Mouse (Mus musculus) limb, embryonic 14.5 days (tissue): ENCODE data around the gene Gga1. TPM values are rescaled to one million over a fixed set of nuclear protein-coding genes. Genes with fewer than 3 reads are reported as not detected.
A peak's percentile ranks its signal among the peaks of the same experiment; 100 is the strongest.

Source experiments
- ATAC-seq: fragments of 200-750 bp; cut with Nextera tagmentation; 2 replicates; pipeline ENCODE4 v1.8.0; 2017; ENCODE audit warnings: low read depth, moderate number of reproducible peaks, moderate TSS enrichment; ENCODE audit not compliant: low FRiP score
- DNase-seq: peaks from one replicate; pipeline ENCODE4 v3.0.0-alpha.2; 2015; ENCODE audit warnings: low spot score
- H3K27ac ChIP-seq: fragments of 300-500 bp; sonication (generic); replicated peaks from 2 replicates; pipeline ENCODE4 v1.5.1; 2014; ENCODE audit warnings: low read depth, mild to moderate bottlenecking, low read length, moderate library complexity, mixed read lengths
- H3K27me3 ChIP-seq: fragments of 300-500 bp; sonication (generic); 2 replicates; pipeline ENCODE4 v1.6.1; 2014; ENCODE audit warnings: low read length, mixed read lengths; ENCODE audit not compliant: control insufficient read depth, insufficient read depth
- H3K36me3 ChIP-seq: fragments of 300-500 bp; sonication (generic); 2 replicates; pipeline ENCODE4 v1.6.1; 2014; ENCODE audit warnings: mild to moderate bottlenecking, low read length, moderate library complexity, mixed read lengths; ENCODE audit not compliant: control insufficient read depth, insufficient read depth
- H3K4me1 ChIP-seq: fragments of 300-500 bp; sonication (generic); 2 replicates; pipeline ENCODE4 v1.6.1; 2014; ENCODE audit warnings: antibody characterized with exemption, low read length, mixed read lengths; ENCODE audit not compliant: control insufficient read depth, insufficient read depth
- H3K4me2 ChIP-seq: fragments of 300-500 bp; sonication (generic); replicated peaks from 2 replicates; pipeline ENCODE4 v1.6.1; 2014; ENCODE audit warnings: low read depth, mild to moderate bottlenecking, low read length, moderate library complexity; ENCODE audit not compliant: severe bottlenecking
- H3K4me3 ChIP-seq: fragments of 300-500 bp; sonication (generic); replicated peaks from 2 replicates; pipeline ENCODE4 v1.5.1; 2014; ENCODE audit warnings: low read length
- H3K9ac ChIP-seq: fragments of 300-500 bp; sonication (generic); 2 replicates; pipeline ENCODE4 v1.6.1; 2014; ENCODE audit warnings: mild to moderate bottlenecking, low read depth, low read length, moderate library complexity; ENCODE audit not compliant: severe bottlenecking
- H3K9me3 ChIP-seq: fragments of 300-500 bp; sonication (generic); 2 replicates; pipeline ENCODE4 v1.6.1; 2016; ENCODE audit warnings: low read length; ENCODE audit not compliant: control insufficient read depth
- POLR2A ChIP-seq: fragments of 200-500 bp; IDR thresholded peaks from 2 replicates; pipeline ENCODE4 v1.8.0; 2012; ENCODE audit warnings: inconsistent platforms, mild to moderate bottlenecking, moderate library complexity, borderline replicate concordance; ENCODE audit not compliant: insufficient read depth, insufficient read length; ENCODE audit errors: extremely low read depth
- WGBS: fragments of 180-500 bp; shearing (Covaris S2); extraction: QIAGEN DNeasy Blood & Tissue Kit; methylation state at CpG from one replicate; pipeline ENCODE4 v1.1.7; 2014; 5-methylcytosine and 5-hydroxymethylcytosine counted together
- polyA plus RNA-seq, 2 experiments: library from polyadenylated mRNA; depleted of rRNA in 1 of 2; stranded (reverse) in 1 of 2; unstranded in 1 of 2; fragments of >200 nt; fragmentation: Nextera tagmentation in 1 of 2; extraction: Ambion mirVana in 1 of 2; gene quantifications; 2 replicates each; pipeline versions ENCODE4 v1.2.1 to v1.2.3; 2012 to 2014

The Gga1 gene
- polyA plus RNA-seq, 2 experiments = 43.6 to 60.6 TPM

GRCm38 (mm10) chr15:78912040-78912439, 35.0 kb downstream of the Gga1 start:
- no peak overlapping the region for H3K27ac ChIP-seq
- peaks cover 21% of the 10 kb centered on the region for H3K4me1 ChIP-seq
- 40% methylated on average over 9 of the region's 9 CpGs for WGBS
- H3K9ac ChIP-seq = no peak overlapping the region
- H3K36me3 ChIP-seq = peaks cover 49% of the 10 kb centered on the region
- no peak overlapping the region for H3K4me3 ChIP-seq
- no peak for TF ChIP-seq POLR2A
- ATAC-seq (no peak), DNase-seq (no peak)
- H3K9me3 ChIP-seq = no peaks in the 10 kb centered on the region
- no peak overlapping the region for H3K4me2 ChIP-seq
- H3K27me3 ChIP-seq = no peaks in the 10 kb centered on the region

DNA sequence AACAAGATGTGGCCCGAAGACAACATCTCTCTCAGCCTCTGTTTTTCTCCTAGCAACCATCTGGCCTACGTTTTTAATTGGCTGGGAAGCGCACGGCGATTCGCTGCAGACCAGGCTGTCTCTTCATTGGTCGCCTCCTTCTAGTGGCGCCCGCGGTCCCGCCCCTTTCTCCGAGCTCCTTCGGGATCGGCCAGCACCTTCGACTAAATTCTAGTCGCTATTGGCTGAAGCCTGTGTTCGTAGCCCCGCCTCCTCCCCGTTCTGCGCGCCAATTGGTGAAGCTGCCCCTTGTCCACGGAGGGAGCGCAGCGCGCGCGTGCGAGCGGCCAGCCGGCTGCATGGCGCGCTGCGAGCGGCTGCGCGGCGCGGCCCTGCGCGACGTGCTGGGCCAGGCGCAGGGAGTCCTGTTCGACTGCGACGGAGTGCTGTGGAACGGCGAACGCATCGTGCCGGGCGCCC, 36.7 kb downstream of the Gga1 start, which contains the start of gene Pdxp:
Gene Pdxp (plus strand): TSS at position 288 of the 459 bp plus-strand sequence.
- Histone ChIP-seq H3K4me1 (peaks cover 21% of the 10 kb centered on the region), H3K9me3 (no peaks in the 10 kb centered on the region), H3K4me2 (peak within 1 kb of the TSS; percentile 94), H3K27ac (peak within 1 kb of the TSS; percentile 86), H3K27me3 (no peaks in the 10 kb centered on the region), H3K4me3 (peak within 1 kb of the TSS; percentile 69), H3K36me3 (peaks cover 44% of the 10 kb centered on the region), H3K9ac (peak within 1 kb of the TSS; percentile 71)
- under 1% methylated on average over 43 of the region's 51 CpGs for WGBS
- TF ChIP-seq POLR2A = peak; percentile 74; the same call in 1 of the 2 replicates
- DNase-seq = peak; percentile 99
- peak; percentile 94 for ATAC-seq

GRCm38 (mm10) chr15:78914091-78914822, 37.3 kb downstream of the Gga1 start:
- peak overlapping the region; percentile 71 for H3K9ac ChIP-seq
- no peak for DNase-seq
- H3K27ac ChIP-seq = peak overlapping the region; percentile 86
- no peak for TF ChIP-seq POLR2A
- H3K4me3 ChIP-seq = peak overlapping the region; percentile 69
- H3K4me2 ChIP-seq = peak overlapping the region; percentile 94
- H3K36me3 ChIP-seq = peaks cover 41% of the 10 kb centered on the region
- H3K27me3 ChIP-seq = no peaks in the 10 kb centered on the region
- ATAC-seq = peak; percentile 45
- H3K4me1 ChIP-seq = peaks cover 21% of the 10 kb centered on the region
- no peaks in the 10 kb centered on the region for H3K9me3 ChIP-seq
- WGBS = 3% methylated on average over 56 of the region's 87 CpGs

DNA sequence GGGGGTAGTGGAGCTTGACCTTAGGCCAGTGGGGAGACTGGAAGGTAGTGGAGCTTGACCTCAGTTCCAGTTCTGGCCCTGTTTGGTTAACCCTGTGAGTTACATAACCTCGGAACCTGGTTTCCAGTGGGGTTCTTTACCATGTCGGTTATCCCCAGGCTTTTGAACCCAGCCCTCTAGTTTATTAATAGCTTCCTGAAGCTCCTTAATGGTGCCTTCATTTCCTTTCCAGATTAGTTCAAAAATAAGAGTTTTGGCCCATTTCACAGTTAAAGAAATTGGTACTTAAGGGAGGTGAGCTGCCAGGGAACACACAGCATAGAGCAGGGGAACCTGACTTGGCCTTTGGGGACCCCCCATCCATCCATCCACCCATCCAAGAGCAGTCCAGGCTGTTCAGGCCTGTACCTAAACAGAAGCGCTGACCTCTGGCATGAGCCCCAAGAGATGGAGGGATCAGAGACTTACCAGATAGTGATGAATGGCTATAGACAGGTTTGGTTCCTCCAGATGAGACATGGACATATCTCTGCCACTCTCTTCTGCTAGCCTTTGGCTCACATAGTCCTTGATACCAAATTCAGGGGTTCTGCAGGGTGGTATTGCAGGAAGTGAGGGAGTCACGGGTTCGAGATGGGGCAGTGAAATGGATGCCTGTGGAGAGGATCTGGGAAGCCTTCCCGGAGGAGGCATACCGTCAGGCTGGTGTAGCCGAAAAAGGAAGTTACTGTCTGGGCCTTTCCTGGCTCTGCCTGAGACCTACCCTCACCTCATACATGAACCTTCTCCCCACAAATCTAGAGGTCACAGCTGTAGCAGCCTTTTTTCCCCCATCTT, 38.1 kb downstream of the Gga1 start:
- DNase-seq = no peak
- H3K9me3 ChIP-seq = no peaks in the 10 kb centered on the region
- H3K4me1 ChIP-seq = peaks cover 21% of the 10 kb centered on the region
- H3K9ac ChIP-seq = peak overlapping the region; percentile 71
- 46% methylated on average over 8 of the region's 8 CpGs for WGBS
- TF ChIP-seq POLR2A = no peak
- peak overlapping the region; percentile 94 for H3K4me2 ChIP-seq
- H3K36me3 ChIP-seq = peaks cover 36% of the 10 kb centered on the region
- H3K4me3 ChIP-seq = peak overlapping the region; percentile 69
- no peaks in the 10 kb centered on the region for H3K27me3 ChIP-seq
- ATAC-seq = no peak
- no peak overlapping the region for H3K27ac ChIP-seq

GRCm38 (mm10) chr15:78915660-78916017, 38.6 kb downstream of the Gga1 start:
- peak; percentile 83 for DNase-seq
- WGBS = 7% methylated on average over 8 of the region's 8 CpGs
- Histone ChIP-seq H3K27me3 (no peaks in the 10 kb centered on the region), H3K4me2 (peak overlapping the region; percentile 94), H3K4me1 (peaks cover 21% of the 10 kb centered on the region), H3K27ac (no peak overlapping the region), H3K4me3 (peak overlapping the region; percentile 69), H3K9me3 (no peaks in the 10 kb centered on the region), H3K36me3 (peaks cover 30% of the 10 kb centered on the region), H3K9ac (0 out of 2 replicates have a peak overlapping the region, but pooled peaks have one; percentile 71)
- ATAC-seq = no peak
- TF ChIP-seq POLR2A = no peak
